Mouse (Mus musculus): Measurements from ENCODE around the gene Dop1a.

The Dop1a gene

DNA sequence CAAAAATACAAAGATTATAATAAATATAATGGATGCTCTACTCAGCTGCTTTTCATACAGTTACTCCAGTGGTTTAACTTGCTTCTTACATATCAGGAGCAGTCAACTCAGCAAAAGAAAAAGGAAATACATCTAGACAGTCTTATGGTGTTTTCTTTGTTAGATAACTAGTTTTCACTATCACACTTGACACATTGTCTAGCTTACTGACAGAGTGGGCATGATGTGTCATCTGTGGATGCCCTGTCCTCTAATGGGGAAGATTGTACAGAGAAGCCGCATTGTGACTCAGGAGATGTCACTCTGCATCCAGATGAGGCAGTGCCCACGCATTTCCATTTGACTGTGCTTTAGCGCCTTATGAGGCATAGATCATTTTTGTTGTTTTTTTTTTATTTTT lies 32.1 kb downstream of the Dop1a start:
- DNase-seq (ENCODE audit: low read depth, low spot score): no peak

GRCm38 (mm10) chr9:86507437-86507836 lies 40.5 kb downstream of the Dop1a start:
- no peak for DNase-seq (ENCODE audit: low read depth, low spot score)

GRCm38 (mm10) chr9:86513733-86514132 lies 46.8 kb downstream of the Dop1a start:
- DNase-seq (ENCODE audit: low read depth, low spot score): peak; percentile 24

DNA sequence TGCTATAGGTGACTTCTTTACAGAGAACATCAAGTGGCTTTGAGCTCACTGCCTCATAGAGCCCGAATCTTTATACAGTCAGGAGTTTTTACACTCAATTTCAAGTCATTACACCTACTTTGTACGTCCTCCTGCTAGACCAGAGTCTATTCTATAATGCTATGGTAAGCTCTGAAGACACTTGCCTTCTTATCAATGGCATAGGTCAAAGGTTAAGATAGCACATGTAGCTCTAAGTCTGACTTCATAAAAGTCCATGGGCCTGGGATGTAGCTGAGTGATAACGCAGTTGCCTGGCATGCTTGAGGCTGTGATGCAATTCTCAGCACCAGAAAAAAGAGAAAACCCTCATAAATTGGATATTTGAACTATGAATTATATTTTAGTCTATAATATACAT lies 47.4 kb downstream of the Dop1a start:
- DNase-seq (ENCODE audit: low read depth, low spot score): no peak

DNA sequence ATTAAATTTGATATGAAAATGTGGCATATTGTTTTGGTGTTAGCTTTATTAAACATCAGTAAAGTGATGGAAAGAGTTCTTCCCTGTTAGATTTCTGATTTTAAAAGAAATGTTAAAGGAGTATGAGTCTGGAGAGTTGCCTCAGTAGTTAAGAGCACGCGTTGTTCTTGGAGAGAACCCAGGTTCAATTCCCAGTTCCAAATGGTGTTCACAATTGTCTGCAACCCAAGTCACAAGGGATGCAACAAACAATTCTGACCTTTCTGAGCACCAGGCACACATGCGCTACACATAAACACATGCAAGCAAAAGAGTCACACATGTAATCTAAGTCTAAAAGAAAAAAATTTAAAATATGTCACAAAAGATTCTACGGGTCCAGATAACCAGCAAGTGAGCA lies 47.8 kb downstream of the Dop1a start:
- DNase-seq (ENCODE audit: low read depth, low spot score): no peak

DNA sequence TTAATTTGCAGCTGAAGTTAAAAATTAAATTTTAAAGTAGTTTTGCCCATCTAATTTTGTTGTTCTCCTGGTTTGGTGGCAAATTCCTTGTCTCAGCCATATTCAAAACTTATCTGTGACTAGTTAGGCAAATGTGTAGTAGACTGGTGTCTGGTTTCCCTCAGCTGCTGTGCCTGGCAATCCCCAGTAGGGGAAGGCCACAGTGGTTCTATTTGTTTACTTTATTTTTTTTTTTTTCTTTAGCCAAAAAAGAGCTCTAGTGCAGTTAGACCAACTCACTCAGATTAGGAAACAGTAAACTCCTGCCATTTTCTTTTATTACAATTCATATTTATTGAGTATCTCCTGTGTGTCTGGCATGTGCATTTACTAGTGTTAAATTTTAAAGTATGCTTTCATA lies 55.4 kb downstream of the Dop1a start:
- DNase-seq (ENCODE audit: low read depth, low spot score): no peak

GRCm38 (mm10) chr9:86525600-86525999 lies 58.6 kb downstream of the Dop1a start:
- no peak for DNase-seq (ENCODE audit: low read depth, low spot score)

- DNase-seq (ENCODE audit: low read depth, low spot score): no peak
Measured at GRCm38 (mm10) chr9:86534071-86534470, 67.1 kb downstream of the Dop1a start.

DNA sequence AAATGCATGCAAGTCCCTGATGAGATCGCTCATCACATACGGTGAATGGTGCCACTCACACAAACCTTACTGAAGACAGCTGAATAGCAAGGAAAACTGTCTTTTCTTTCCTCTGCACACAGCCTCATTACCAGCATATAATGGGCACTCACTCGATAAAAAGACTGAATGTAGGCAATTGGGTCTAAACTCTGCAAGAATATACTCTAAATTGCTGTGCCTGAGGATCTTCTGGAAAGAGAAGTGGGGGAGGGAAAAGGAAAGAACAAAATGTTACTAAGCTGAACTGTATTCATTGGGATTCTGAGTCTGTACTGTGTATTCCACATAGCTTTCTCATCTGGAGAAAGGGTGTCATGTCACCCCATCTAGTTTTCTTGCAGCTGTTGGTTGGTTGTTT lies 76.5 kb downstream of the Dop1a start:
- no peak for DNase-seq (ENCODE audit: low read depth, low spot score)

- no peak for DNase-seq (ENCODE audit: low read depth, low spot score)
Measured at GRCm38 (mm10) chr9:86544559-86544958, 77.6 kb downstream of the Dop1a start.

- no peak for DNase-seq (ENCODE audit: low read depth, low spot score)
Measured at GRCm38 (mm10) chr9:86549637-86550162, 82.7 kb downstream of the Dop1a start.

DNA sequence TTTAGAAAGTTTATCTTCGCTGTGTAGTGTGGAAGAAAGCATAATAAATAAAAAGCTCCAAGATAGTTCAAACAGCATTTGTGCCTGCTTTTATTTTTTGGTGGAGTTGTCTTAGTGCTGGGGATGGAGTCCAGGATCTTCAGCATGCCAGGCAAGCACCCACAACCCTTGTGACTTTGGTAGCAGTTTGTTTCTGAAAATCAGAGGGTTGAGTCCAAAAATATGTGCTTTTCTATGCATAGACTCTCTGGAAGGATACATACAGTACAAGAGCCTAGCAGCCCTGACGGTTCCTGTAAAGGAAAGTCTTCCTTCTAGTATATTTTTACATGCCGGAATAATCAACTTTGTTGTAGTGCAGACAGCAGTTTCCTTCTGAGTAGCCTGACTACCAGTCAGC lies 83.8 kb downstream of the Dop1a start:
- DNase-seq (ENCODE audit: low read depth, low spot score): no peak

GRCm38 (mm10) chr9:86553886-86554285 lies 86.9 kb downstream of the Dop1a start:
- no peak for DNase-seq (ENCODE audit: low read depth, low spot score)

DNA sequence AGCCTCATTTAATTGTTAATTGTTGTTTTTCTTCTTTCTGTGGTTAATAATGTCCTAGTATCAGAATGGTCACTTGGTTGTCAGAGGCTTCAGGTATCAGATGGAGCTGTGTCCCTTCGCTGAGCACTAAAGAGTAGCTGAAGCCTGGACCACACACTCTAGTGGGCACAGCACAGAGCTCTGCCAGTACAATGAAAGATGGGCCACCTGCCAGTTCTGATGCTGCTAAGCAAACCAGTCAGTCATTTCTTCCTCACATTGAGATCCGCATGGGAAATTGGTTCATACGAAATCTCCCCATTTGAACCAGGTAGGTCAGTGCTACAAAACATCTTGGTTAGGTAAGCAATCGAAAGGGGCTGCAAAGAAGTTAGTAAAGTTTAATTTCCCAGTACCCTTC lies 87.7 kb downstream of the Dop1a start:
- no peak for DNase-seq (ENCODE audit: low read depth, low spot score)

- no peak for DNase-seq (ENCODE audit: low read depth, low spot score)
Measured at GRCm38 (mm10) chr9:86560543-86560942, 93.6 kb downstream of the Dop1a start.

DNA sequence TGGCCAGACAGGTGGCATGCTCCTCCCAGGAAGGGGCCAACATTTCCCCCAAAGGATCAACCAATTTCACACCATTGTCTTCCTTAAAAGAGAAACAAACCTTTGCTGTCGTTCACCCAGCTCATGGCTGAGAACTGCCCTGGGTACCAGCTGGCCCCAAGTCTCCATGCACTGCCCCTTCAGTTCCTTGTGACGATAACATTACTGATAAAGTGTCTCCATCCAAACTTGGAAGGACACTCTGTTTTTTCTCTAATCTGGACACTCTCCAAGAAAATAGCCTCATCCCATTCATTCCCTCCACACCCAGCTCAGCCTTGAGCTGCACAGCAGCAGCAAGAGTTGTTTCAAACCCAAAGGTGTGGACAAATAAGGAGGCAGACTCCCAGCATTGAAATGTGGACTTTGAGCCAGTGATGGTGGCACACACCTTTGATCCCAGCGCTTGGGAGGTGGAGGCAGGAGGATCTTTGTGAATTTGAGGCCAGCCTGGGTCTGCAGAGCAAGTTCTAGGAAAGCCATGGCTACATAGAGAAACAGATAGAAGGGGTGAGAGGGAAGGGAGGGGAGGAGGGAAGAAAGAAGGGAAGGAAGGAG lies 102.5 kb downstream of the Dop1a start:
- DNase-seq (ENCODE audit: low read depth, low spot score): no peak

- DNase-seq (ENCODE audit: low read depth, low spot score): no peak
Measured at GRCm38 (mm10) chr9:86570261-86570890, 103.4 kb downstream of the Dop1a start.

GRCm38 (mm10) chr9:86570946-86571345 lies 104.0 kb downstream of the Dop1a start:
- DNase-seq (ENCODE audit: low read depth, low spot score): peak; percentile 27

DNA sequence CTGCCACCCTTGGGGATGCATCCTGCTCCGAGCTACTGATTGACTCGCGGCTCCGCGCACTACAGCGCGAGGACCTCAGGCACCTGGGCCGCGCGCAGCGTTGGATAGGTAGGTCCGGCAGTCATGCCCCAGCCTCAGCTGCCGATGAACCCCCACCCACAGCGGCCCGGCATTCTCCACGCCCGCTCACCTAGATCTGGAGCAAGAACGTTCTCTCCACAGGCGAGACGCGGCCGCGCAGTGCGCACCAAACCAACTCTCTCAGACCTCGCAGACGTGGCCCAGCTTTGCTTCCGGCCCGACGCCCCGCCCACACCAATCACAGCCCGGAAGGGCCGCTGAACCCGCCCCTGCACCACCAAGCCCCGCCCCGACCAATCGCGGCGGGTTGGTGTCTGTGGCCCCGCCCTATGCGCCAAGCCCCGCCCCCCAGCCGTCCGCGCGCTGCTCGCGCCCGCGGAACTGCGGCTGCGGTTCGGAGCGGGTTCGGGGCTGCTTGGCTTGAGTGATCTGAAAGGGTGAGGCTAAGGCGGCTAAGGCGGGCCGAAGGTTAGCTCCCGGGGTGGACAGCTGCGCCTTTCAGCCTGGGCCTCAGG lies 104.7 kb downstream of the Dop1a start, which contains the start of the genes Pgm3 and Rwdd2a:
Gene Pgm3, minus strand, starts transcription at position 303 of the 596 bp plus-strand sequence.
Gene Rwdd2a, plus strand, starts transcription at position 452 of the 596 bp plus-strand sequence.
- DNase-seq (ENCODE audit: low read depth, low spot score): peak; percentile 92

GRCm38 (mm10) chr9:86572196-86572595 lies 105.2 kb downstream of the Dop1a start:
- no peak for DNase-seq (ENCODE audit: low read depth, low spot score)

- DNase-seq (ENCODE audit: low read depth, low spot score): peak; percentile 89
Measured at GRCm38 (mm10) chr9:86572636-86573291, 105.8 kb downstream of the Dop1a start.

DNA sequence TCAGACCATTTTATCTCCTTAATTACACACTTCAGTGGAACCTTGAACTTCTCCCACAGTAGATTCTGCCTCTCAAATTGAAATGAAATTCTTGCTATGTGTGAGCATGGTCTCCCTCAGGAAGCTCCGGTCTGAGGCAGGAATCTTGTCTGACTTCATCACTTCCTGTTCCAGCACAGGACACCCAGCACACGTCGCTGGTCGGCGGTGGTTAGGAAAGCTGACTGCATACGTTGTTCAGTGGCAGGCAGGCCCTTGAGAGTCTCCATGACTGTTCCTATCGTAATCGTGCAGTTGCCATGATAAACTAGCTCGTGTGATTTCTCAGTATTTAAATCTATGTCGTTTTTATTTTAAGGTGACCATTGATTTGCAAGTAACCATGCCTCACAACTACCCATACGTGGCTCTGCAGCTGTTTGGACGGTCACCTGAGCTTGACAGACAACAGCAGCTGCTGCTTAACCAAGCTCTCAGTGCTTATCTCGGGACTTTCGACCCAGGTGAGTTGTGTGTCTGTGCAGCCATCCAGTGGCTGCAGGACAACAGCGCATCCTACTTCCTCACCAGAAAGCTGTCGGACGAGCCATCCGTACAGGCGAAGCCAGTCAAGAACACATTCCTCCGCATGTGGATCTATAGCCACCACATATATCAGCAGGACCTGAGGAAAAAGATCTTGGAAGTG lies 106.8 kb downstream of the Dop1a start:
- peak; percentile 14 for DNase-seq (ENCODE audit: low read depth, low spot score)
